ENCODE assay signal across 8 mouse cellular contexts in genomic region chr2:168252639-168253292, GRCm38 (mm10). TPM values are rescaled to one million over a fixed set of nuclear protein-coding genes. Genes with fewer than 3 reads are reported as not detected.
DNase-seq lines count a peak whose midpoint lies in the region; ATAC-seq and TF ChIP-seq lines count a peak whose summit lies in the region.

No protein-coding gene starts in this region.

- H3K9me3 ChIP-seq in liver, embryonic 12.5 days (replicated peaks), result no peaks in the 10 kb centered on the region
- no peaks in the 10 kb centered on the region for H3K9me3 ChIP-seq in stomach, postnatal 0 days (ENCODE audit: control insufficient read depth, low read length)

- H3K27ac ChIP-seq in liver, embryonic 12.5 days, result no peak overlapping the region
- H3K27ac ChIP-seq in stomach, postnatal 0 days (replicated peaks), result no peak overlapping the region

- H3K36me3 ChIP-seq in liver, embryonic 12.5 days, result no peaks in the 10 kb centered on the region
- H3K36me3 ChIP-seq in stomach, postnatal 0 days (ENCODE audit: control insufficient read depth, insufficient read depth, low read length), result no peaks in the 10 kb centered on the region

- ATAC-seq in liver, embryonic 12.5 days, result no peak
- peak; percentile 30; the same call in 1 of the 2 replicates for ATAC-seq in stomach, postnatal 0 days (ENCODE audit: low FRiP score, low TSS enrichment)

- TF ChIP-seq EP300 in stomach, postnatal 0 days (optimal IDR thresholded peaks at IDR 0.05), result no peak

- peak; percentile 45 for DNase-seq in liver
- DNase-seq in embryo, embryonic 11.5 days (ENCODE audit: low read depth, low spot score), result peak; percentile 56
- peak; percentile 76 for DNase-seq in induced T-regulatory cell, adult 2 months (ENCODE audit: low read depth)
- DNase-seq in lung, postnatal 25 days (ENCODE audit: low spot score), result peak; percentile 20
- DNase-seq in stomach, postnatal 0 days (ENCODE audit: low spot score), result peak; percentile 65
- DNase-seq in frontal cortex, postnatal 25 days (ENCODE audit: low spot score in 2 of 2), result no peak
- no peak for DNase-seq in adrenal gland, adult 8-10 months

- no peak overlapping the region for H3K4me3 ChIP-seq in liver, embryonic 12.5 days
- H3K4me3 ChIP-seq in stomach, postnatal 0 days (ENCODE audit: low read depth, low read length), result no peak overlapping the region

- H3K9ac ChIP-seq in liver, embryonic 12.5 days, result no peak overlapping the region
- H3K9ac ChIP-seq in stomach, postnatal 0 days (ENCODE audit: low read length), result no peak overlapping the region

- peak; percentile 77 for TF ChIP-seq CTCF in stomach, postnatal 0 days (IDR thresholded peaks at IDR 0.05; ENCODE audit: low read depth)

- H3K4me1 ChIP-seq in liver, embryonic 12.5 days, result no peaks in the 10 kb centered on the region
- H3K4me1 ChIP-seq in stomach, postnatal 0 days (replicated peaks; ENCODE audit: control insufficient read depth, insufficient read depth), result no peaks in the 10 kb centered on the region

- H3K27me3 ChIP-seq in liver, embryonic 12.5 days (replicated peaks), result peaks cover 56% of the 10 kb centered on the region
- H3K27me3 ChIP-seq in stomach, postnatal 0 days (ENCODE audit: control insufficient read depth, insufficient read depth, low read length), result no peaks in the 10 kb centered on the region

- 11% methylated on average over 16 of the region's 16 CpGs for WGBS in liver, embryonic 12.5 days (ENCODE audit: insufficient replicate concordance)
- 14% methylated on average over 16 of the region's 16 CpGs for WGBS in stomach, postnatal 0 days

- H3K4me2 ChIP-seq in liver, embryonic 12.5 days, result no peak overlapping the region
- no peak overlapping the region for H3K4me2 ChIP-seq in stomach, postnatal 0 days (replicated peaks; ENCODE audit: low read depth)

RNA-seq across cellular contexts. Expression of gene Mocs3, which starts 22.3 kb away (rescaled TPM):
- polyA plus RNA-seq in liver, embryonic 12.5 days (2016; fragmentation: Nextera tagmentation; extraction: Ambion mirVana), result 8.9 and 9.4 TPM in 2 replicates
- 6.3 and 8.1 TPM in 2 replicates for polyA plus RNA-seq in stomach, postnatal 0 days (2015; fragmentation: Nextera tagmentation; extraction: Ambion mirVana)
- total RNA-seq in adrenal gland, adult 8-10 months (2022), result 10 to 100 TPM; 16.2 to 18.6 (median 17.9) TPM

RNA-seq across cellular contexts. Expression of gene Dpm1, which starts 22.4 kb away (rescaled TPM):
- 94.0 and 104 TPM in 2 replicates for polyA plus RNA-seq in liver, embryonic 12.5 days (2016; fragmentation: Nextera tagmentation; extraction: Ambion mirVana)
- polyA plus RNA-seq in stomach, postnatal 0 days (2015; fragmentation: Nextera tagmentation; extraction: Ambion mirVana), result 126 and 138 TPM in 2 replicates
- total RNA-seq in adrenal gland, adult 8-10 months (2022), result 100 to 1,000 TPM; 107 to 133 (median 132) TPM

RNA-seq across cellular contexts. Expression of gene Gm20716, which starts 22.6 kb away (rescaled TPM):
- polyA plus RNA-seq in liver, embryonic 12.5 days (2016; fragmentation: Nextera tagmentation; extraction: Ambion mirVana), result 6.4 and 7.3 TPM in 2 replicates
- 4.9 and 5.5 TPM in 2 replicates for polyA plus RNA-seq in stomach, postnatal 0 days (2015; fragmentation: Nextera tagmentation; extraction: Ambion mirVana)
- total RNA-seq in adrenal gland, adult 8-10 months (2022), result 10 to 100 TPM; 25.8 to 44.4 (median 34.9) TPM

RNA-seq across cellular contexts. Expression of gene Kcng1, which starts 28.8 kb away (rescaled TPM):
- polyA plus RNA-seq in liver, embryonic 12.5 days (2016; fragmentation: Nextera tagmentation; extraction: Ambion mirVana), result 0.19 and 0.45 TPM in 2 replicates
- polyA plus RNA-seq in stomach, postnatal 0 days (2015; fragmentation: Nextera tagmentation; extraction: Ambion mirVana), result 0.65 and 1.0 TPM in 2 replicates
- total RNA-seq in adrenal gland, adult 8-10 months (2022), result under 1 TPM in 1 of 4 experiments, not detected in 3; 0.08 TPM

RNA-seq across cellular contexts. Expression of gene Adnp, which starts 45.9 kb away (rescaled TPM):
- 7.7 and 8.6 TPM in 2 replicates for polyA plus RNA-seq in liver, embryonic 12.5 days (2016; fragmentation: Nextera tagmentation; extraction: Ambion mirVana)
- polyA plus RNA-seq in stomach, postnatal 0 days (2015; fragmentation: Nextera tagmentation; extraction: Ambion mirVana), result 5.2 and 6.0 TPM in 2 replicates
- total RNA-seq in adrenal gland, adult 8-10 months (2022), result 10 to 100 TPM; 49.1 to 73.9 (median 56.2) TPM

Comparison
In these comparisons a context has a peak if more than half of its experiments do, and no peak if none do; other contexts are left out.
1. DNase-seq: peak in liver (single experiment), embryo, embryonic 11.5 days (single experiment), induced T-regulatory cell, adult 2 months (single experiment), lung, postnatal 25 days (single experiment) and stomach, postnatal 0 days (single experiment); none in frontal cortex, postnatal 25 days (0 of 2) and adrenal gland, adult 8-10 months (single experiment).